Mouse (Mus musculus) limb, embryonic 11.5 days (tissue): ENCODE data around the gene Tex101. TPM values are rescaled to one million over a fixed set of nuclear protein-coding genes. Genes with fewer than 3 reads are reported as not detected.
"Not testable (repeated sequence)": the region's sequence is repeated elsewhere in the genome, so short reads cannot be mapped to it uniquely, and the experiment has no call there.

Experiments
- ATAC-seq: fragments of 200-750 bp; cut with Nextera tagmentation; 2 replicates; pipeline ENCODE4 v1.8.0; 2017; ENCODE audit warnings: low read depth; ENCODE audit not compliant: insufficient number of reproducible peaks, low FRiP score, low TSS enrichment
- DNase-seq: peaks from one replicate; pipeline ENCODE4 v3.0.0-alpha.2; 2015; ENCODE audit warnings: low spot score
- H3K27ac ChIP-seq: fragments of 300-500 bp; sonication (generic); replicated peaks from 2 replicates; pipeline ENCODE4 v1.5.1; 2014; ENCODE audit warnings: low read depth, mild to moderate bottlenecking, low read length
- H3K27me3 ChIP-seq: fragments of 300-500 bp; sonication (generic); 2 replicates; pipeline ENCODE4 v1.6.1; 2014; ENCODE audit warnings: mild to moderate bottlenecking, low read length, mixed read lengths; ENCODE audit not compliant: control insufficient read depth, insufficient read depth
- H3K36me3 ChIP-seq: fragments of 300-500 bp; sonication (generic); 2 replicates; pipeline ENCODE4 v1.6.1; 2014; ENCODE audit warnings: mild to moderate bottlenecking, low read length, moderate library complexity, mixed read lengths; ENCODE audit not compliant: control insufficient read depth, insufficient read depth
- H3K4me1 ChIP-seq: fragments of 300-500 bp; sonication (generic); 2 replicates; pipeline ENCODE4 v1.6.1; 2014; ENCODE audit warnings: low read length, mixed read lengths; ENCODE audit not compliant: control insufficient read depth, insufficient read depth
- H3K4me2 ChIP-seq: fragments of 300-500 bp; sonication (generic); 2 replicates; pipeline ENCODE4 v1.6.1; 2014; ENCODE audit warnings: low read depth, mild to moderate bottlenecking, moderate library complexity; ENCODE audit not compliant: severe bottlenecking
- H3K4me3 ChIP-seq: fragments of 300-500 bp; sonication (generic); 2 replicates; pipeline ENCODE4 v1.5.1; 2014; ENCODE audit warnings: low read depth, low read length
- H3K9ac ChIP-seq: fragments of 300-500 bp; sonication (generic); 2 replicates; pipeline ENCODE4 v1.6.1; 2014; ENCODE audit warnings: mild to moderate bottlenecking, low read length
- H3K9me3 ChIP-seq: fragments of 300-500 bp; sonication (generic); 2 replicates; pipeline ENCODE4 v1.6.1; 2016; ENCODE audit warnings: low read length; ENCODE audit not compliant: control insufficient read depth
- WGBS: fragments of 180-500 bp; shearing (Covaris S2); extraction: QIAGEN DNeasy Blood & Tissue Kit; methylation state at CpG from one replicate; pipeline ENCODE4 v1.1.7; 2014; 5-methylcytosine and 5-hydroxymethylcytosine counted together
- polyA plus RNA-seq: library from polyadenylated mRNA; unstranded; fragments of >200 nt; fragmentation: Nextera tagmentation; extraction: Ambion mirVana; gene quantifications from 2 replicates; pipeline ENCODE4 v1.2.1, GENCODE M21; 2014

Gene Tex101
- polyA plus RNA-seq, 1 experiment from 2014 or later, result not detected

DNA sequence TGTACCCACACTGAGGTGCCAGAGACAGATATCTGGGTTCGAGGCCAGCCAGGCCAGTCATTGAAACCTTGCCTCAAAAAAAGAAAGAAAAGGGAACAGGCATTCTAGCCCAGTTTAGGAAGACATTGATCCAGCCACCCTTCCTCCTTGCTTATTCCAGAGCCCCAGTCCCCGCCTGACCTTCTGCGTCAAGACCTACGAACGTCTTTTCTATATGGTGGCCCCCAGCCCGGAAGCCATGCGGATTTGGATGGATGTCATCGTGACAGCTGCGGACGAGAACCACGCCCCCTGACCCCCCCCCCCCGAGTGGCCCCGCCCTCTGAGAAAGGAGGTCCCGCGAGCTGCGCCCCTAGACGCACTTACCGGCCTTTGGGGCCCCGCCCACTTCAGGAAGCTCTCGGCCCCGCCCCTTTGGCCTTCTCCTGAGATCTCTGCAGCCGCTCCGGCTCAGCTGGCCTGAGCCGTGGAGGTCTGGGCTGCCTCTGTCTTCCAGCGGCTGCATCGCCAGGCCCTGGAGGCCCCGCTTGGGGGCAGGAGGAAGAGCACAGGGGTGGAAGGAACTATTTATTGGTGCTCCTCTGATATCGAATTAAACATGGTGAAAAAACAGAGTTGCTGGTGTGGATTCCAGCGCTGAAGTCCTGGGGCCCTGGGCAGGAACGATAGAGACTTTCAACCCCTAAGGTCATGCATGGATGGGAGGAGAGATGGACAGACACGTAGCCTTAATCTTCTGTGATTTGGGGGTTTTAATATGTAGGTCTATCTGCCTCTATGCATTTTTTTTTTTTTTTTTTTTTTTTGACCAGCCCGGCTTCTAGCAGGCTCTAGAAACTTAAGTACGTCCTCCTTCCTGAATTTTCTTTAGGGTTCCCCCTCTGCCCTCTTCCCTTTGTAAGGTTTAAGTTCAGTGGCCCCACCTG, 47.5 kb downstream of the Tex101 start:
- H3K27me3 ChIP-seq, result no peaks in the 10 kb centered on the region
- no peaks in the 10 kb centered on the region for H3K9me3 ChIP-seq
- H3K4me1 ChIP-seq, result no peaks in the 10 kb centered on the region
- 0 out of 2 replicates have a peak overlapping the region, but pooled peaks have one; percentile 1 for H3K9ac ChIP-seq
- peak overlapping the region; percentile 1 for H3K4me3 ChIP-seq
- H3K36me3 ChIP-seq, result no peaks in the 10 kb centered on the region
- peak overlapping the region; percentile 36 for H3K4me2 ChIP-seq
- no peak overlapping the region for H3K27ac ChIP-seq
- ATAC-seq (peak; percentile 70; the same call in 1 of the 2 replicates), DNase-seq (peak; percentile 85)
- WGBS, result 11% methylated on average over 33 of the region's 33 CpGs

DNA sequence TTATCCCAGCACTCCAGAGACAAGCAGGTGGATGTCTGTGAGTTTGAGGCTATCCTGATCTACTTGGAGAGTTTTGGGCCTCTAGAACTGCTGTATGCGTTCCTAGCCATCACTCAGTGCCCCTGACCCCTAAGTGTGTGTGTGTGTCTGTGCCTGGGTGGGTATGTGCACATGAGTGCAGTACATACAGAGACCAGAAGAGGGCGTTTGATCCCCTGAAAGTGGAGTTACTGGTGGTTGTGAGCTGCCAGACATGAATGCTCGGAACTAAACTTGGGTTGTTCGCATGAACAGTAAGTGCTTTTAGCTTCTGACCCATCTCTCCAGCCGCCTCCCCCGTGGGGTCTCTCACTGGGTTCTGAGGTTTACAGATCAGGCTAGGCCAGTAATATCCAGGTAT, 53.5 kb downstream of the Tex101 start:
- ATAC-seq, result no peak
- no peak overlapping the region for H3K4me3 ChIP-seq
- H3K9ac ChIP-seq, result no peak overlapping the region
- no peak overlapping the region for H3K4me2 ChIP-seq
- H3K27me3 ChIP-seq, result 0 out of 2 replicates have a peak, but pooled peaks cover 3% of the 10 kb centered on the region
- no peaks in the 10 kb centered on the region for H3K36me3 ChIP-seq
- H3K4me1 ChIP-seq, result no peaks in the 10 kb centered on the region
- 82% methylated on average over 6 of the region's 6 CpGs for WGBS
- no peak overlapping the region for H3K27ac ChIP-seq
- H3K9me3 ChIP-seq, result peaks cover 3% of the 10 kb centered on the region; the same call in 1 of the 2 replicates
- no peak for DNase-seq

DNA sequence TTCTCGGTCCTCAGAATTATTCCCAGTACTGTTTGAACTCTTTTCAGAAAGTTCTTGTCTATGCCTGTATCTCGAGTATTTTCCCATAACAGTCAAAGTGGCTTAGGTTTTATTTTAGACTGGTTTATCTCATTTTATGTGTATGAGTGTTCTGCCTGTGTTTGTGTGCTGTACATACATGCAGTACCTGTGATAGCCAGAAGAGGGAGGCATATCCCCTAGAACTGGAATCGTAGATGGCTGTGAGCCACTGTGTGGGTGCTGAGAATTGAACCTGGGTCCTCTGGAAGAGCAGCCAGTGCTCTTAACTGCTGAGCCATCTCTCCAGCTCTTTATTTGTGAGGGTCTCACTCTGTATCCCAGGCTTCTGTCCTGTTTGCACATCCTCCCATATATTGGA, 55.3 kb downstream of the Tex101 start:
- Histone ChIP-seq H3K27ac (no peak overlapping the region), H3K27me3 (0 out of 2 replicates have a peak, but pooled peaks cover 3% of the 10 kb centered on the region), H3K4me2 (no peak overlapping the region), H3K4me1 (no peaks in the 10 kb centered on the region), H3K9ac (no peak overlapping the region), H3K4me3 (no peak overlapping the region), H3K9me3 (peaks cover 3% of the 10 kb centered on the region; the same call in 1 of the 2 replicates), H3K36me3 (no peaks in the 10 kb centered on the region)
- no peak for ATAC-seq
- no peak for DNase-seq
- 83% methylated on average over 3 of the region's 3 CpGs for WGBS

DNA sequence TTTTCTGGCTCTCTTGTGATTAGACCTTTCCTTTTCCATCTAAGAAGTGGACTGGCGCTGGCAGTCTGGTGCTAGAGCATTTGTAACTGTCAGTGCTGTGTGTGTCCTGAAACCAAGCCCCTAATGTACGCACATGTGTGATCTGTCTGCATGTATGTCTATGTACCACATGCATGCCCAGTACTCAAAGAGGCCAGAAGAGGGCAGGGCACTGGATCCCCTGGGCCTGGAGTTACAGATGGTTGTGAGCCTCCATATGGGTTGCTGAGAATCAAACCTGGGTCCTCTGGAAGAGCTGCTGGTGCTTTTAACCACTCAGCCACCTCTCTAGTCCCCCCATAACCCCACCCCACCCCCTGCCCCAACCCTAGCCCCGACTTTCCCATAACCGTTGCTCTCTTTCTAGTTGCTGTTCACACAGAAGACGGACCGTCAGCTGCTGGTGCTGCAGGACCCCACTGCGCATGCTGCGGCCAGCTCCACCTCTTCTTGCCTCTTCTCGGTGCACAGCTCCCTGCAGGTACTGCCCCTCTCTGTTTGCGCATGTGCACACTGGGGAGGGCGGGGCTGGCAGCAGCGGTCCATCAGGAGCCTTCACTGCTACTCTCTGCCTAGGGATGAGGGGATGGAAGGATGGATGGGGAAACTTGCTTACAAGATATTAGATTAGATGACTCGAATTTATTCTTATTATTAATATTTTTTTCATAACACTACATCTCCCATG, 56.6 kb downstream of the Tex101 start:
- H3K27me3 ChIP-seq, result 0 out of 2 replicates have a peak, but pooled peaks cover 3% of the 10 kb centered on the region
- ATAC-seq, result no peak
- no peaks in the 10 kb centered on the region for H3K36me3 ChIP-seq
- H3K4me1 ChIP-seq, result no peaks in the 10 kb centered on the region
- H3K9ac ChIP-seq, result no peak overlapping the region
- H3K9me3 ChIP-seq, result peaks cover 3% of the 10 kb centered on the region; the same call in 1 of the 2 replicates
- DNase-seq, result no peak
- 51% methylated on average over 13 of the region's 13 CpGs for WGBS
- H3K4me2 ChIP-seq, result no peak overlapping the region
- no peak overlapping the region for H3K4me3 ChIP-seq
- no peak overlapping the region for H3K27ac ChIP-seq

DNA sequence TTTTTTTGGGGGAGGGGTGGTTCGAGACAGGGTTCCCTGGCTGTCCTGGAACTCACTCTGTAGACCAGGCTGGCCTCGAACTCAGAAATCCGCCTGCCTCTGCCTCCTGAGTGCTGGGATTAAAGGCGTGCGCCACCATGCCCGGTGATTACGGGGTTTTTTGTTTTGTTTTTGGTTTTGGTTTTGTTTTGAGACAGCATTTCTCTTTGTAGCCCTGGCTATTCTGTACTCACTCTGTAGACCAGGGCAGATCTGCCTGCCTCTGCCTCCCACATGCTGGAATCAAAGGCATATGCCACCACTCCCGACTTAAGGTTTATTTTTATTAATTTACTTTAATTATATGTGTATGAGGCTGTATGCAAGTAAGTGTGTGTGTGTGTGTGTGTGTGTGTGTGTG, 58.1 kb downstream of the Tex101 start:
- H3K4me3 ChIP-seq, H3K27ac ChIP-seq, H3K36me3 ChIP-seq, ATAC-seq, H3K27me3 ChIP-seq, H3K9me3 ChIP-seq, H3K4me2 ChIP-seq, H3K9ac ChIP-seq, DNase-seq, H3K4me1 ChIP-seq: not testable (repeated sequence)
- WGBS, result 89% methylated on average over 8 of the region's 8 CpGs

Other genes with a start within 250 kb of the Tex101 start
- not detected in 2 replicates for gene Irgc1, start 224.4 kb downstream of the Tex101 start, polyA plus RNA-seq
- 2.1 and 2.3 TPM in 2 replicates for gene Plaur, start 214.2 kb downstream of the Tex101 start, polyA plus RNA-seq
- 1.9 and 2.2 TPM in 2 replicates for gene Cadm4, start 194.7 kb downstream of the Tex101 start, polyA plus RNA-seq
- 65.6 and 75.7 TPM in 2 replicates for gene Zfp428, start 169.7 kb downstream of the Tex101 start, polyA plus RNA-seq
- 0.48 and 0.52 TPM in 2 replicates for gene AC161166.1, start 164.2 kb downstream of the Tex101 start, polyA plus RNA-seq
- gene Irgq, start 146.0 kb downstream of the Tex101 start, polyA plus RNA-seq, result 7.5 and 8.1 TPM in 2 replicates
- gene Pinlyp, start 130.6 kb downstream of the Tex101 start, polyA plus RNA-seq, result 0.19 TPM in 1 of 2 replicates, not detected in the other
- gene Xrcc1, start 130.4 kb downstream of the Tex101 start, polyA plus RNA-seq, result 141 and 148 TPM in 2 replicates
- gene Ethe1, start 89.1 kb downstream of the Tex101 start, polyA plus RNA-seq, result 30.8 and 32.2 TPM in 2 replicates
- gene Zfp575, start 89.0 kb downstream of the Tex101 start, polyA plus RNA-seq, result 2.1 and 2.3 TPM in 2 replicates
- 0.16 and 0.21 TPM in 2 replicates for gene Phldb3, start 65.9 kb downstream of the Tex101 start, polyA plus RNA-seq
- 1.7 and 2.8 TPM in 2 replicates for gene Lypd3, start 40.1 kb downstream of the Tex101 start, polyA plus RNA-seq
- not detected in 2 replicates for gene BC049730, start 32.6 kb upstream of the Tex101 start, polyA plus RNA-seq
- gene Gm4763, start 50.2 kb upstream of the Tex101 start, polyA plus RNA-seq, result not detected in 2 replicates
- gene Cd177, start 83.6 kb upstream of the Tex101 start, polyA plus RNA-seq, result not detected in 2 replicates
- 0.24 TPM in 1 of 2 replicates, not detected in the other for gene Ceacam10, start 100.5 kb upstream of the Tex101 start, polyA plus RNA-seq
- gene Gm9844, start 185.5 kb upstream of the Tex101 start, polyA plus RNA-seq, result 20.0 and 22.1 TPM in 2 replicates
- gene Lypd4, start 193.3 kb upstream of the Tex101 start, polyA plus RNA-seq, result not detected in 2 replicates
- gene Dmrtc2, start 193.4 kb upstream of the Tex101 start, polyA plus RNA-seq, result 0.11 TPM in 1 of 2 replicates, not detected in the other
- gene Rps19, start 207.7 kb upstream of the Tex101 start, polyA plus RNA-seq, result 2,245 and 2,332 TPM in 2 replicates
- 0.30 and 0.56 TPM in 2 replicates for gene Cd79a, start 220.7 kb upstream of the Tex101 start, polyA plus RNA-seq
- gene Arhgef1, start 226.2 kb upstream of the Tex101 start, polyA plus RNA-seq, result 69.9 and 84.4 TPM in 2 replicates